Mouse (Mus musculus): Measurements from ENCODE around the gene Mpdu1.

Gene Mpdu1

GRCm38 (mm10) chr11:69689891-69690290, 27.4 kb upstream of the Mpdu1 start:
- peak in 1 of 2 experiments; percentile 66 for DNase-seq

GRCm38 (mm10) chr11:69687061-69687460, 24.6 kb upstream of the Mpdu1 start:
- no peak for DNase-seq

GRCm38 (mm10) chr11:69686377-69686776, 23.9 kb upstream of the Mpdu1 start:
- peak; percentile 90 to 92 for DNase-seq

- DNase-seq = peak; percentile 87 to 94
Measured at GRCm38 (mm10) chr11:69685526-69686148, 23.2 kb upstream of the Mpdu1 start, which contains the start of gene Tnfsf13. Gene Tnfsf13, minus strand, starts transcription at chr11:69685784.

- no peak for DNase-seq
Measured at GRCm38 (mm10) chr11:69684936-69685335, 22.5 kb upstream of the Mpdu1 start.

- DNase-seq = no peak
Measured at GRCm38 (mm10) chr11:69684128-69684745, 21.8 kb upstream of the Mpdu1 start.

GRCm38 (mm10) chr11:69683576-69683975, 21.1 kb upstream of the Mpdu1 start:
- no peak for DNase-seq

- DNase-seq = peak; percentile 89 to 92
Measured at GRCm38 (mm10) chr11:69682840-69683533, 20.5 kb upstream of the Mpdu1 start.

- no peak for DNase-seq
Measured at GRCm38 (mm10) chr11:69682209-69682839, 19.9 kb upstream of the Mpdu1 start.

GRCm38 (mm10) chr11:69681314-69682208, 19.1 kb upstream of the Mpdu1 start, which contains the start of gene Senp3:
Gene Senp3, minus strand, starts transcription at chr11:69682084.
- DNase-seq = peak; percentile 96 to 99

GRCm38 (mm10) chr11:69680136-69680855, 17.9 kb upstream of the Mpdu1 start:
- DNase-seq = no peak

- no peak for DNase-seq
Measured at GRCm38 (mm10) chr11:69679144-69679543, 16.7 kb upstream of the Mpdu1 start.

GRCm38 (mm10) chr11:69672211-69672706, 9.8 kb upstream of the Mpdu1 start, which contains the start of gene Eif4a1:
Gene Eif4a1, minus strand, starts transcription at chr11:69672423.
- peak; percentile 100 for DNase-seq

- no peak for DNase-seq
Measured at GRCm38 (mm10) chr11:69671726-69672124, 9.3 kb upstream of the Mpdu1 start.

GRCm38 (mm10) chr11:69670786-69671725, 8.6 kb upstream of the Mpdu1 start:
- DNase-seq = peak; percentile 97

- DNase-seq = no peak
Measured at GRCm38 (mm10) chr11:69666665-69667005, 4.2 kb upstream of the Mpdu1 start.

- peak in 1 of 2 experiments; percentile 48 for DNase-seq
Measured at GRCm38 (mm10) chr11:69665961-69666664, 3.7 kb upstream of the Mpdu1 start, which contains the start of gene Cd68. Gene Cd68, minus strand, starts transcription at chr11:69666153.

- peak in 1 of 2 experiments; percentile 34 for DNase-seq
Measured at GRCm38 (mm10) chr11:69665457-69665960, 3.1 kb upstream of the Mpdu1 start.

GRCm38 (mm10) chr11:69664841-69665240, 2.4 kb upstream of the Mpdu1 start:
- DNase-seq = peak in 1 of 2 experiments; percentile 33

Data from kidney, postnatal 25 days (tissue).